Mouse (Mus musculus) cerebellum, adult 8-10 months (tissue): ENCODE measurements around the gene Tab1.
"Not testable (repeated sequence)": the region's sequence is repeated elsewhere in the genome, so short reads cannot be mapped to it uniquely, and the experiment has no call there.

ENCODE experiments used
- DNase-seq: peaks from one replicate; pipeline ENCODE4 v3.0.0; 2022

Gene Tab1

GRCm38 (mm10) chr15:80105490-80106410 is 27.2 kb upstream of the Tab1 start:
- DNase-seq = no peak

- DNase-seq = no peak
Observed at GRCm38 (mm10) chr15:80107143-80107542, 25.8 kb upstream of the Tab1 start.

GRCm38 (mm10) chr15:80107575-80107974 is 25.4 kb upstream of the Tab1 start:
- no peak for DNase-seq

- DNase-seq = no peak
Observed at GRCm38 (mm10) chr15:80111436-80111835, 21.5 kb upstream of the Tab1 start.

GRCm38 (mm10) chr15:80112499-80112898 is 20.4 kb upstream of the Tab1 start:
- no peak for DNase-seq

- no peak for DNase-seq
Observed at GRCm38 (mm10) chr15:80114414-80114813, 18.5 kb upstream of the Tab1 start.

GRCm38 (mm10) chr15:80115256-80115655 is 17.7 kb upstream of the Tab1 start:
- DNase-seq = no peak

- DNase-seq = no peak
Observed at GRCm38 (mm10) chr15:80115866-80116794, 16.8 kb upstream of the Tab1 start.

GRCm38 (mm10) chr15:80117154-80117553 is 15.8 kb upstream of the Tab1 start:
- DNase-seq = no peak

GRCm38 (mm10) chr15:80119076-80119475 is 13.9 kb upstream of the Tab1 start:
- no peak for DNase-seq

- DNase-seq = peak; percentile 96
Observed at GRCm38 (mm10) chr15:80121721-80122325, 11.1 kb upstream of the Tab1 start.

- not testable (repeated sequence) for DNase-seq
Observed at GRCm38 (mm10) chr15:80122431-80122830, 10.5 kb upstream of the Tab1 start.

- DNase-seq = no peak
Observed at GRCm38 (mm10) chr15:80124651-80125050, 8.3 kb upstream of the Tab1 start.

- no peak for DNase-seq
Observed at GRCm38 (mm10) chr15:80127191-80127590, 5.7 kb upstream of the Tab1 start.

- DNase-seq = no peak
Observed at GRCm38 (mm10) chr15:80129982-80130381, 2.9 kb upstream of the Tab1 start.

GRCm38 (mm10) chr15:80130689-80131088 is 2.2 kb upstream of the Tab1 start:
- no peak for DNase-seq

GRCm38 (mm10) chr15:80131421-80131820 is 1.5 kb upstream of the Tab1 start:
- peak; percentile 67 for DNase-seq

- no peak for DNase-seq
Observed at GRCm38 (mm10) chr15:80132452-80132851, 475 bp upstream of the Tab1 start.

GRCm38 (mm10) chr15:80133682-80134449 is 939 bp downstream of the Tab1 start:
- DNase-seq = no peak

- no peak for DNase-seq
Observed at GRCm38 (mm10) chr15:80134450-80134847, 1.5 kb downstream of the Tab1 start.

- no peak for DNase-seq
Observed at GRCm38 (mm10) chr15:80135499-80135898, 2.6 kb downstream of the Tab1 start.

- no peak for DNase-seq
Observed at GRCm38 (mm10) chr15:80136645-80137044, 3.7 kb downstream of the Tab1 start.
